Mouse (Mus musculus): ENCODE results near the gene Gstt4. TPM values are rescaled to one million over a fixed set of nuclear protein-coding genes. Genes with fewer than 3 reads are reported as not detected.
A peak's percentile ranks its signal among the peaks of the same experiment; 100 is the strongest.

Gstt4 gene
- polyA plus RNA-seq, 1 experiment, result not detected

- DNase-seq (ENCODE audit: extremely low spot score in 1 of 2, low spot score in 1 of 2), result peak; percentile 85 to 95
Observed at GRCm38 (mm10) chr10:75837248-75837759, 15.0 kb upstream of the Gstt4 start, which contains the start of gene Gstt2. Gene Gstt2 (minus strand): TSS chr10:75837424.

GRCm38 (mm10) chr10:75835761-75836531 is 13.6 kb upstream of the Gstt4 start:
- DNase-seq (ENCODE audit: extremely low spot score in 1 of 2, low spot score in 1 of 2), result no peak

- no peak for DNase-seq (ENCODE audit: extremely low spot score in 1 of 2, low spot score in 1 of 2)
Observed at GRCm38 (mm10) chr10:75835307-75835706, 13.0 kb upstream of the Gstt4 start.

- DNase-seq (ENCODE audit: extremely low spot score in 1 of 2, low spot score in 1 of 2), result no peak
Observed at GRCm38 (mm10) chr10:75834721-75835120, 12.4 kb upstream of the Gstt4 start.

- DNase-seq (ENCODE audit: extremely low spot score in 1 of 2, low spot score in 1 of 2), result no peak
Observed at GRCm38 (mm10) chr10:75834250-75834649, 11.9 kb upstream of the Gstt4 start.

- DNase-seq (ENCODE audit: extremely low spot score in 1 of 2, low spot score in 1 of 2), result no peak
Observed at GRCm38 (mm10) chr10:75833456-75834080, 11.2 kb upstream of the Gstt4 start.

- peak in 1 of 2 experiments; percentile 75 for DNase-seq (ENCODE audit: extremely low spot score in 1 of 2, low spot score in 1 of 2)
Observed at GRCm38 (mm10) chr10:75832272-75832895, 10.0 kb upstream of the Gstt4 start.

GRCm38 (mm10) chr10:75830275-75830670 is 7.9 kb upstream of the Gstt4 start:
- no peak for DNase-seq (ENCODE audit: extremely low spot score in 1 of 2, low spot score in 1 of 2)

- DNase-seq (ENCODE audit: extremely low spot score in 1 of 2, low spot score in 1 of 2), result no peak
Observed at GRCm38 (mm10) chr10:75829529-75830274, 7.4 kb upstream of the Gstt4 start.

- peak in 1 of 2 experiments; percentile 35 for DNase-seq (ENCODE audit: extremely low spot score in 1 of 2, low spot score in 1 of 2)
Observed at GRCm38 (mm10) chr10:75828500-75828931, 6.2 kb upstream of the Gstt4 start.

- no peak for DNase-seq (ENCODE audit: extremely low spot score in 1 of 2, low spot score in 1 of 2)
Observed at GRCm38 (mm10) chr10:75827668-75828360, 5.5 kb upstream of the Gstt4 start.

GRCm38 (mm10) chr10:75824530-75824929 is 2.2 kb upstream of the Gstt4 start:
- DNase-seq (ENCODE audit: extremely low spot score in 1 of 2, low spot score in 1 of 2), result no peak

GRCm38 (mm10) chr10:75823782-75824181 is 1.4 kb upstream of the Gstt4 start:
- no peak for DNase-seq (ENCODE audit: extremely low spot score in 1 of 2, low spot score in 1 of 2)

GRCm38 (mm10) chr10:75819882-75820281 is 2.5 kb downstream of the Gstt4 start:
- no peak for DNase-seq (ENCODE audit: extremely low spot score in 1 of 2, low spot score in 1 of 2)

GRCm38 (mm10) chr10:75818641-75819040 is 3.7 kb downstream of the Gstt4 start:
- DNase-seq (ENCODE audit: extremely low spot score in 1 of 2, low spot score in 1 of 2), result no peak

- no peak for DNase-seq (ENCODE audit: extremely low spot score in 1 of 2, low spot score in 1 of 2)
Observed at GRCm38 (mm10) chr10:75804217-75804616, 18.1 kb downstream of the Gstt4 start.

GRCm38 (mm10) chr10:75798176-75798696 is 24.1 kb downstream of the Gstt4 start, which contains the start of gene Gstt1:
Gene Gstt1 (minus strand): TSS chr10:75798584.
- DNase-seq (ENCODE audit: extremely low spot score in 1 of 2, low spot score in 1 of 2), result peak in 1 of 2 experiments; percentile 9

- DNase-seq (ENCODE audit: extremely low spot score in 1 of 2, low spot score in 1 of 2), result peak in 1 of 2 experiments; percentile 45
Observed at GRCm38 (mm10) chr10:75797619-75798175, 24.6 kb downstream of the Gstt4 start.
